Comparison of ENCODE assay signal across 8 mouse cellular contexts in the genomic region with DNA sequence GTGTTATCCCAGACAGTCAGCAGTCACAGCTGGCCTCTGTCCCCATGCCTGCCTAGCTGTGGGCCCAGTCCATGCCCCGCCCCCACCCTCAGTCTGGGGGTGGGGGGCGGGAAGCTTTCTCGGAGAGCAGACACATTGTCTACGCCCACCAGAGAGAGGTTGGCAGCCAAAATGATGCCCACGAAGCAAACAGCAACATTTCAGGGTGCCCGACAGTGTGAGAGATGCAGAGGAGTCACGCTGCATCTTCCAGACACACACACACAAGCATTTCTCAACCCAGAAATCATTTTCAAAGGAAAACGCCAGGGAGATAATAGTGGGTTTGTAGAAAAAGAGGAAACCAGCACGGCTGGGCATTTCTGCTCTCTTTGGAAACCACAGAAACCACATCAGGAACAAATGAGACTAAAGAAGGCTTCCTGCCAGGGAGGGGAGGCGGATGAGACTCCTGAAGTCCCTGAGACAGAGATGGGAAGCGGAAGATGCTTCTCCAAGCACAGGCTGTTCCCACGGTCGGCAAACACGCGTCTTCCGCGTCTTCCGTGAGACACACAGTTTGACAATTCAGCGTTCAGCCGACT.
A peak's percentile ranks its signal among the peaks of the same experiment; 100 is the strongest.
DNase-seq lines count a peak whose midpoint lies in the region; ATAC-seq and TF ChIP-seq lines count a peak whose summit lies in the region.

No protein-coding gene starts in this region.

- DNase-seq in frontal cortex, postnatal 25 days (ENCODE audit: low spot score in 2 of 2) = peak; percentile 18 to 24
- peak; percentile 63 to 65 for DNase-seq in layer of hippocampus, adult 8-10 months (ENCODE audit: low spot score in 2 of 2)
- DNase-seq in midbrain, embryonic 14.5 days = peak; percentile 36
- DNase-seq in adrenal gland, postnatal 25 days = no peak
- DNase-seq in spleen, postnatal 4 days (ENCODE audit: low spot score in 2 of 2) = no peak

- H3K27me3 ChIP-seq in forebrain, embryonic 13.5 days = no peaks in the 10 kb centered on the region
- no peaks in the 10 kb centered on the region for H3K27me3 ChIP-seq in forebrain, embryonic 12.5 days
- H3K27me3 ChIP-seq in C2C12 (ENCODE audit: control insufficient read depth, insufficient read depth, insufficient read length) = peaks cover 42% of the 10 kb centered on the region
- H3K27me3 ChIP-seq in midbrain, embryonic 14.5 days (ENCODE audit: control insufficient read depth, insufficient read depth, low read length) = no peaks in the 10 kb centered on the region

- no peak overlapping the region for H3K4me3 ChIP-seq in forebrain, embryonic 13.5 days
- no peak overlapping the region for H3K4me3 ChIP-seq in forebrain, embryonic 12.5 days (replicated peaks)
- no peak overlapping the region for H3K4me3 ChIP-seq in C2C12 (ENCODE audit: insufficient read depth, poor library complexity, severe bottlenecking)
- H3K4me3 ChIP-seq in midbrain, embryonic 14.5 days (replicated peaks; ENCODE audit: low read depth, low read length) = no peak overlapping the region

- no peaks in the 10 kb centered on the region for H3K79me3 ChIP-seq in C2C12 (ENCODE audit: low read depth)

- peaks cover 8% of the 10 kb centered on the region; the same call in 1 of the 2 replicates for H3K4me1 ChIP-seq in forebrain, embryonic 13.5 days
- H3K4me1 ChIP-seq in forebrain, embryonic 12.5 days = peaks cover 8% of the 10 kb centered on the region
- H3K4me1 ChIP-seq in midbrain, embryonic 14.5 days (ENCODE audit: control insufficient read depth, insufficient read depth, low read length) = peaks cover 8% of the 10 kb centered on the region; the same call in 1 of the 2 replicates

- no peak overlapping the region; the same call in 1 of the 2 replicates for H3K27ac ChIP-seq in forebrain, embryonic 13.5 days
- no peak overlapping the region for H3K27ac ChIP-seq in forebrain, embryonic 12.5 days
- H3K27ac ChIP-seq in midbrain, embryonic 14.5 days (replicated peaks; ENCODE audit: low read depth, low read length) = peak overlapping the region; percentile 32; the same call in 1 of the 2 replicates

- no peak for TF ChIP-seq CTCF in C2C12 (IDR thresholded peaks at IDR 0.05; ENCODE audit: control insufficient read depth, insufficient read depth, insufficient read length)

- H3K4me2 ChIP-seq in forebrain, embryonic 13.5 days = peak overlapping the region; percentile 32
- H3K4me2 ChIP-seq in forebrain, embryonic 12.5 days = no peak overlapping the region
- H3K4me2 ChIP-seq in midbrain, embryonic 14.5 days (ENCODE audit: low read length) = peak overlapping the region; percentile 29

- H3K9ac ChIP-seq in forebrain, embryonic 13.5 days = no peak overlapping the region
- H3K9ac ChIP-seq in forebrain, embryonic 12.5 days = no peak overlapping the region
- no peak overlapping the region for H3K9ac ChIP-seq in midbrain, embryonic 14.5 days (replicated peaks; ENCODE audit: low read length)

- H3K36me3 ChIP-seq in forebrain, embryonic 13.5 days (ENCODE audit: poor library complexity, severe bottlenecking) = no peaks in the 10 kb centered on the region
- no peaks in the 10 kb centered on the region for H3K36me3 ChIP-seq in forebrain, embryonic 12.5 days (replicated peaks)
- H3K36me3 ChIP-seq in C2C12 (ENCODE audit: control insufficient read depth, insufficient read depth) = no peaks in the 10 kb centered on the region
- no peaks in the 10 kb centered on the region for H3K36me3 ChIP-seq in midbrain, embryonic 14.5 days (ENCODE audit: control insufficient read depth, insufficient read depth, low read length)

- WGBS in forebrain, embryonic 13.5 days = 69% methylated on average over 20 of the region's 20 CpGs
- 57% methylated on average over 20 of the region's 20 CpGs for WGBS in forebrain, embryonic 12.5 days
- 67% methylated on average over 20 of the region's 20 CpGs for WGBS in midbrain, embryonic 14.5 days

- H3K79me2 ChIP-seq in C2C12 (ENCODE audit: control insufficient read depth, insufficient read depth) = no peaks in the 10 kb centered on the region

- no peaks in the 10 kb centered on the region for H3K9me3 ChIP-seq in forebrain, embryonic 13.5 days (replicated peaks)
- 0 out of 2 replicates have a peak, but pooled peaks cover 4% of the 10 kb centered on the region for H3K9me3 ChIP-seq in forebrain, embryonic 12.5 days
- no peaks in the 10 kb centered on the region for H3K9me3 ChIP-seq in midbrain, embryonic 14.5 days (ENCODE audit: control insufficient read depth, low read length)

- no peak for ATAC-seq in forebrain, embryonic 13.5 days
- ATAC-seq in forebrain, embryonic 12.5 days (ENCODE audit: low FRiP score) = no peak
- no peak for ATAC-seq in midbrain, embryonic 14.5 days (ENCODE audit: low FRiP score, low TSS enrichment)

- H3ac ChIP-seq in C2C12 (ENCODE audit: control insufficient read depth, insufficient read length, low read depth) = no peak overlapping the region

TF ChIP-seq in C2C12, 6 proteins besides CTCF, POLR2A, EP300 and RAD21:
- peak; percentile 5 for TF ChIP-seq CEBPB (IDR thresholded peaks at IDR 0.05; ENCODE audit: low read depth)
- TF ChIP-seq USF1 (IDR thresholded peaks at IDR 0.05; ENCODE audit: low read depth) = no peak

Comparison
In these comparisons a context has a peak if more than half of its experiments do, and no peak if none do; other contexts are left out.
1. DNase-seq: peak in frontal cortex, postnatal 25 days (2 of 2), layer of hippocampus, adult 8-10 months (2 of 2) and midbrain, embryonic 14.5 days (single experiment); none in adrenal gland, postnatal 25 days (single experiment) and spleen, postnatal 4 days (0 of 2).